Mouse (Mus musculus): ENCODE measurements at regions not wholly inside any gene's neighbourhood (a gene's known extent, or its start where the extent isn't known, plus 50 kb on each side); places are given as distances from the start of the nearest gene placed in this dataset.

- no peak for TF ChIP-seq POLR2A (IDR thresholded peaks at IDR 0.05; ENCODE audit: control insufficient read depth, low read depth, low read length)
- TF ChIP-seq CTCF (IDR thresholded peaks at IDR 0.05; ENCODE audit: control insufficient read depth, insufficient read depth, insufficient replicate concordance, low read depth, low read length), result no peak
Observed at GRCm38 (mm10) chr16:77738821-77739220, 136.9 kb upstream of the Gm11146 start.
